Mouse (Mus musculus) natural killer cell, adult 2 months (primary cell): ENCODE results near the gene Tlr5.

Source experiments
- DNase-seq, 2 experiments: peaks; one replicate each; pipeline ENCODE4 v3.0.0; 2022; ENCODE audit warnings: low spot score in 2 of 2

Gene Tlr5

DNA sequence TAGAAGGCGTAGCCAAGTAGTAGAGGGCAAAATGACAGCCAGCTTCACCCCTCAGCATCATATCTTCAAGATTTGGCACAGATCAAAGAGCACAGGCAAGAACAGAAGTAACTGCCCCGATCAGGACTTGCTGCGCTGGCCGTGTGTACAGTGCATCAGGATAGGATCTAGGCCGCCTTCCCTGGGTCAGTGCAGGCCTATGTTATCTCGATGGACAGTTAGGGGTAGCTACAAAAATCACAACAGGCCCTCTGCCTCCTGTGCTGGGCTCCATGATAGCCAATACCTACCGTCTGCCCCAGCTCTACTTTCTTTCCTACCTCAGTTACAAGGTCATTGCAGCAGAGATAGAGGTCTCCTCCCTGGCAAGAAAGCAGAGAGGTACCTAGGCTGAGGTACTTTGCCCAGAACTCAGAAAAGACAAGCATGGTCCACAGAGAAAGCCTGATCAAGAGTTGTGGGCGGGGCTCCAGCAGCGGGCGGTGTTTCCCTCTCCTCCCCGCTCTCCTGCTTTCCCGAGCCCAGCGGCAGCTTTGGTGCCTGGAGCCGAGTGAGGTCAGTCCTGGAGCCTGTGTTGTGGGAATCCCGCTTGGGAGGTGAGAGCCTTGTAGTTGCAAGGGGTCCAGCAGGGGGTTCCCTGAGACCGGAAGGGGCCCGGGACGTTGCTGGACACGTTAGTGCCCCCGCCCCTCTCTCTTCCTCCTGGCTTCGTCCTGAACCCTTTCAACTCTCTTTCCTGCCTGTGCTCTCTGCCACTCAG is at the start of gene Tlr5:
Gene Tlr5 (plus strand): TSS at position 502 of the 760 bp plus-strand sequence.
- peak in 1 of 2 experiments; percentile 5 for DNase-seq

DNA sequence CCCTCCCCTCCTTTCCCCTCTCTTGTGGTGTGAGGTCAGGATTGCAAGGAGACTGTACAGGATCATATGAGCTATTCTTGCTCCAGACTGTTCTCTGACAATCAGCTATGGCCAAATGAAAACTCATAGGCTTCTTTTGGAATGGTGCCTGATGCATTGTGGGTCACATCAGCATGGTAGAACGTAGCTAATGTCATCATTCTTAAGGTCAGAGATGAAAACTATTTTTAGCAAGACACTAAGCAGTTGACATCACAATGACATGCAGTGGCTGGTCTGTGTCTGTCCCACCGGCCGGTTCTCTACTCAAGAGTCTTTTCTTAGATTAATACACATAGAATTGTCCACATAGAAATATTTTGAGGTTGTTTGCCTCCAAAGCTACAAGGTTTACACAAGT is 48.9 kb upstream of the Tlr5 start:
- no peak for DNase-seq

DNA sequence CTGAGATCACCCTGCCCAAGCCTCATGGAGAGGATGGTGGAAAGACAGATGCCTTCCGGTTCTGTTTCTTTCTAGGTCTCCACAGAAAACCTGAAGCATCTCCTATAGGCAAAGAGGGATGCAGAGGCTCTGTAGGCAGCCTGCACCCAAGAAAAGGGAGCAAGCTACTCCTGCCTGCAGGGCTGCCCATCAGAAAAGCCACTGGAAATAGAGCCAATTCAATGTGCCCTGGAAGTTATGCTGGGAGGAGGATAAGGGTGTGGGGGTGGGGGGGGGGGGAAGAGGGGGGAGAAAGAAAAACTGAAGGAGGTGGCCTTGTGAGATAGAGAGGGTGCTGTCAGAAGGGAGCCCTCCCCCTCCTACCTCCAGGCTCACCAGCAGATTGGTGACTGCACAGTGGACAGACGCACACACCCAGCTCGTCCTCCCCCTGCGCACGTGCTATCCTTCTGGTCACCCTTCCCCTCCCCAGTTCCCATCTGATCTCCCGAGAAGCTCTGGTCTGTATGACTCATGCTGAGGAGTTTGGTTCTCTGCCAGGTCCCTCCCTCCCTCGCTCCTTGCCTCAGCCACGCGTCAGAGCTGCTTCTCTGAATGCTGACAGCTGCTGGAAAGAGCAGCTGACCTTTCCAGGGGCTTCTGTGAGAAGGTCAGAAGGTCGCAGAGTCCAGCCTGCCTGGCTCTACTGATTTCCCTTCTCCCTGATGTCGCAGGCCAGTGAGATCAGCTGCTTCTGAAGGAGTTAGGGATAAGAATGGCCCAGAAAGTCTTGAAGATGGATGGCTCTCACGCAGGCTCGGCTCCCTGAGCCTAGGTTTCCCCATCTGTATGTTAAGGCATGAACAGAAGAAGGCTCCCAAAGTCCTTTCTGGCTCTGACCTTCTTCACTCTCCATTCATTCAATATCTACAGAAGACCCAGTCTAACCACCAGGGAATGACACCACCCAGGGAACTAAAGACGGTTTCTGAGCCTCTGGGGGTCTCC is 46.2 kb upstream of the Tlr5 start:
- DNase-seq: peak in 1 of 2 experiments; percentile 4

DNA sequence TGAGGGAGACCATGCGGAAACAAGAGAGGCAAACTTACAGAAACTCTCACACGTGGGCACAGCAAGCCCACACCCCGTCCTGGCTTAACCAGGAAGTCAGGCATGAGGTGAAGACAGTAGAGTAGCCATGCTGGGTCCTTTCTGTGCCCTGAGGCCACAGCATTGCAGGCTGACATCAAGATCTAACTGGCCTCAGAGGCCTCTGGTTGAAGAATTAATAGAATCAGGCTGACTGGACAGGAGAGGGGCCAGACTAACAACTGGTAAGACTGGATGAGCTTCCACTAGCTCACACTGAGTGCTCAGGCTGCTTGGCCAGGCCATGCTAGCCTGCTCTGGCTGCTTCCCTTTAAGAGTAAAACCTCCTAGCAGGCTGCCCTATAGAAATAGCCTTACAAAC is 45.5 kb upstream of the Tlr5 start:
- DNase-seq: no peak

DNA sequence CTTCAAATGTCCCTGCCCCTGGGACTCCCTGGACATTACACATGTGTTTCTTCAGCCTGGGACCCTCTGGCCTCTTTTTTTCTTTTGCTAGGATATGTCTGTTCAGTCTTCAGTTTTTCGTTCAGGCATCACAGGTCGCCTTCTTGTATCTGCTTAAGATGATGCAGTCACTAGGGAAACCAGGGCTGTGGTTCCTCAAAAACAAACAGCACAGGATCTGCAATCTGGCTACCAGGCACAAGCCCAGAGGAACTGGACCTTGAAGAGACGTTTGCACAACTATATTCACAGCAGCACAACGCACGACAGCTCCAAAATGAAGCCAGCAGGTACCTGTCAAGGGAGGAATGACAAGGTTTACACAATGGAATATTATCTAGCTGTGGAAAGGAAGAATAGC is 45.0 kb upstream of the Tlr5 start:
- no peak for DNase-seq

DNA sequence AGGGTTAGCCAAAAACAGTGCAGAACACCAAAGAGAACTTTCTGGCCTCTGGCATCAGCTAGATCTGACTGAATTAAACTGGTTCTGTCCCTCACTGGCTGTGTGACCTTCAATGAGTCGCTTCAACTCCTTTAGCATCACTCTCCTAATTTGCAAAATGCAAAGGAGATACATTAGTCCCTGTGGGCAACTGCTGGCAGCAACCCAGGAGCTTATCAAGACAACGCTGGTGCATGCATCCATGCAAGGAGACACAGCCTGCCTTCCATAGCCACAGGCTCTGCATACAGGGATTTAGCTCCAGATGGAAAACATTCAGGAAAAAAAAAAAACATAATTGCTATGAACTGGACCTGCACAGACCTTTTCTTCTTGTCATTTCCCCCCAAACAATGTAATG is 42.0 kb upstream of the Tlr5 start:
- DNase-seq: no peak

DNA sequence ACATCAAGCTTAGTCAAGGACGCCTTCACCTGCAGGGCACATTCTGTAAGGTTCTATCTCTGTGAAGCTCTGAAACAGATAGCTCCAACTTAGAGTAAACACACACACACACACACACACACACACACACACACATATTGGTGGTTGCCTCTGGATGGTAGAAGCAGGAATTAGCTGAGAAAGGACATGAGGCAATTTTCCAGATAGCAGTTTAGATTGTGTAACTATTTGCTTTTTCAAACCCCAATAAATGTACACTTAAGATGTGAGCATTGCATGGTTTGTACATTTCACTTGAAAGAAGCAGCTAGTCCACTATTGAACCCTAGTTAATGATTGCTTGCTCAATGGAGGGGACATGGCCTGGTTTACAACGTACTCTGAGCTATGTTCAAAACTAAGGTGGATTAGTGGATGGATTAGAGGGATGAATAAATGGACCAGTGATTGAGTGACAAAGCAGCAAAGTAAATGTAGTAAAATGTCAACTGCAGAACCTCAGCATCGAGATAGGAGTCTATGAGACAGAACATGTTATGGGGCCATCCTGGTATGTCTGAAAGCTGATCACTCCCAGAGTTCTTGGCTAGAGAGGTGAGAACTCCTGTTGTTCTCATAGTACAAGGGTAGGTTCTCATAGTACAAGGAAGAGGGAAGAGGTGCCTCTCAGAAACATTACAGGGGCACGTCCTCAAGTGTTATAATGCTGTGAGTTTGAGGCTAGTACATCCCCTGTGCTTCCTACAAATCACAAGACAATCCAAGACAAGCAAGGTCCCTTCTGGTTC is 40.3 kb upstream of the Tlr5 start:
- DNase-seq: no peak

DNA sequence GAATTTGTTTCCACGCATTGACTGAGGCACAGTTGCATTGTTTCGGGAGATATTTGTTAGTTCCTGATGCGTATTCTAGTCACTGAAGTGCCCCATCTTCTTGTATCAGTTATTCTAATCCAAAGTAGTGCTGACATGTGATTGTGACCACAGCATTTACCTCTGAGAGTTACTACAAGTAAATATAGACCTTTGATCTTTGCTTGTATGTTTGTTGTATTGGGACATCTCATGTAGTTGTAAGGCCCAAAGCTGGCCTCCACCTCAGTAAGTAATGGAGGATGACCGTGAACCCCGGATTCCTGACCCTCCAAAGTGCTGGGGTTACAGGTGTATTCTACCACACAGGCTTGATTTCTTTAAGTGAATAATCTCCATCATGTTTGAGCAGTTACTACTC is 38.4 kb upstream of the Tlr5 start:
- DNase-seq: no peak

DNA sequence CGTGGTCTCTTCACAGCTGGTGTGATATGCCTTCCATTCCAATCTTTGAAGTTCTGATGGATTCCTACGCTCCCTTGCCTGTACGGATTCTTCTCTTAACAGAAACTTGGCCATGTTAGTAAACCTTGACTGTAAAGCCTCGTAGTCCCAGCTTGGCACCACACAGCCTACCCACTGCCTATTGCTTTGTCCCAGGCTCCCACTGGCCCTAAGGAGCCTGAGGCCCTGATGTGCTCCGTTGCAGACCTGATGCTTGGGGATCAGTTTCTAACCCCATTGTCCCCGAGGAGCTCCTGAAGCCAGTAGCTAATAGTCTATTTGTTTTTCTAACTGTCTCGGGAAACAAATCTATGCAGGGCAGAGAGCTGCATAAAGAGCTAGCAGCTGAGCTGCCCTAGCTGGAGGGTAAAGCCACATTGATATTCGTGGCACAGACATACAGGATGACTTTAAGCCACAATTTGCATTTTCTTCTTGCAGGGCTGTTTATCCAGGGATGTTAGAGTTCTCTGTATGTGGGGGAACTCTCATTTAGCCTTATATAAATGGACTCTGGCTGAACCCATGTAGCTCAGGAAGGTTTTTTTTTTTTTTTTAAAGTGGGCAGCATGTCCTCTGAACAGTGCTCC is 35.8 kb upstream of the Tlr5 start:
- no peak for DNase-seq

DNA sequence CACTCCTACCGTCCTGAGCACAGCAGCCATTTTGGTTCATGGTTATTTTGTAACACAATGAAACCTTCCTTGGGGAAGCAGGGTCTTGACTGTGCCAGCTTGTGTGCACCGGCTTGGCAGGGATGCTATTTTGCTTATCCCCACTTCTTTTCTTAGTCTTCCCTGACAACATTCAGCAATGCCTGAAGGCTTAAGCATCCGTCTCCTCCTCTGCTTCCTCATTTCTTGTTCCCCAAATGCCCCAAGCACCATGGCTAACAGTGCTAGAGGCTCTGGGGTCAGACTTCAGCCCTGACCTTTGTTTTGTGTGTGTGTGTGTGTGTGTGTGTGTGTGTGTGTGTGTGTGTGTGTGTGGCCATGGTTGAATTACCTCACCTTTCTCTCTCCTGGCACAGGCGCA is 31.8 kb upstream of the Tlr5 start:
- DNase-seq: no peak

DNA sequence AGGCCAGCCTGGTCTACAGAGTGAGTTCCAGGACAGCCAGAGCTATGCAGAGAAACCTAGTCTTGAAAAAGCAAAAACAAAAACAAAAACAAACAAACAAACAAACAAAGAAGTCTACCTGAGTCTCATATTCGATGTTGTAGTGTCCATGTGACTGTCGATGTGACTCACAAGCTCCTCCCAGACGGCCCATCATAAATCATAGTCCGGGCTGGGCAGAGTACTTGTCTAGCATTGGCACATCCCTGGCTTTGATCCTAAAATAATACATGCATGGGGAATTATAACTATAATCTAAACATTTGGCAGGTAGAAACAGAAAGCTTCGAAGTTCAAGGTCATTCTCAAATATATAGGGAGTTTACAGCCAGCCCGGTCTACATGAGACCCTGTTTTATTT is 28.1 kb upstream of the Tlr5 start:
- no peak for DNase-seq

DNA sequence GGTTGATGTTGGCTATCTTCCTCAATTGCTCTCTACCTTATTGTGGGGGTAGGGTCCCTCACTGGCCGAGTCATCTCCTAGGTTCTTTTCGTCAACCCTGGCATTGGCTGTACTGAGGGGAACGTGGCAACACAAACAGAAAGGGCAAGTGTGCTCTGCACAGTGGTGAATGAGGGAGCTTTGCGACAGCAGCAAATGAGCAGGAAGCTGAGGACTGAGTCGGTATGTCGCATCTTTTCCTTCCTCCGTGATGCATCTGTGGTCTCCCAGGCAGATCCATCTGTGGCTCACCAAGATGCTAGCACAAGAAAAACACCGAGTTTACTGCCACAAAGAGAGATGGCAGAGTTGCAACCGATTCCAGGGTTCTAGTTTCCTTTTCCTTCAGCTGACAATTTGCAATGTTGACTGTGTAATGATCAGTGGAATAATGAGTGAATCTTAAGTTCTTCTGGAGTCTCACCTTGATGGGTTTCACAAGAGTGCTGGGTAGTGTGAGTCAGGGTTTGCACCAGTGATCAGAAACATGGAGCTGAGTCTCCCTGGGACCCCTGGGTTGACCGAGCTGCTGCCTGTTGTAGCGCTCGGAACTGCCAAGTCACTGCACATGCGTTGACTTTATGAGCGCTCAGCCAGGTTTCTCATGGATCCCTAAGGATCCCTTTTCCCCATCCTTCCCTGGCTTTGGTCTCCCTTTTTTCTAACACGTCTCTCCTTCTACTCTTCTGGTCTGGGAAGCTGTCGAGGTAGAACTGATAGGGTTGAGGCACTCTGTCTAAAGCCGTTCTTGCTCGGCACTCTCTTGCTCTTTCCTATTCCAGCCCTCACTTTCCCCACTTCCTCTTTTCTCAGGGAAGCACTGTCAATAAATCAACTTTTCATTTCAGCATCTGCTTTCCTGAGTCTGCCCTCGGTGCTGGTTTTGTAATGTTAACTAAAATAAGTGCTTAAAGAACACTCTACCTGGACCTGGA is 26.4 kb upstream of the Tlr5 start:
- no peak for DNase-seq

DNA sequence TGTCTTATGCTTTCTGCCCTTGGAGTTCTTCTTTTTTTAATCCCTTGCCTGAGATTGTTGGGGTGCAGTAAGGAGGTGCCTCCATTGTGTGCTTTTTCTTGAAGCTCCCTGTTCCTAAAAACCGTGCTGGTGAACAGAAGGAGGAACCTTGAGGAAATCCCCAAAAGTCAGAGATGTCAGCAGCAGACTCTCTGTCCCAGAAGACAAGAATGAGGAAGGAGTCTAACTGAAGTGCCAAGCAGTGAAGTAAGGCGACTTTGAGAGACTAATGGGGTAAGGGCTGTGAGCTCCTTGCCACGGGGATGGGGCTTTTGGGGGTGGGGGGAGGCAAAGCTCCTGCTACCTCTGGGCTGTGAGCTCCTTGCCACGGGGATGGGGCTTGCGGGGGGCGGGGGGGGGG is 19.1 kb upstream of the Tlr5 start:
- DNase-seq: no peak

DNA sequence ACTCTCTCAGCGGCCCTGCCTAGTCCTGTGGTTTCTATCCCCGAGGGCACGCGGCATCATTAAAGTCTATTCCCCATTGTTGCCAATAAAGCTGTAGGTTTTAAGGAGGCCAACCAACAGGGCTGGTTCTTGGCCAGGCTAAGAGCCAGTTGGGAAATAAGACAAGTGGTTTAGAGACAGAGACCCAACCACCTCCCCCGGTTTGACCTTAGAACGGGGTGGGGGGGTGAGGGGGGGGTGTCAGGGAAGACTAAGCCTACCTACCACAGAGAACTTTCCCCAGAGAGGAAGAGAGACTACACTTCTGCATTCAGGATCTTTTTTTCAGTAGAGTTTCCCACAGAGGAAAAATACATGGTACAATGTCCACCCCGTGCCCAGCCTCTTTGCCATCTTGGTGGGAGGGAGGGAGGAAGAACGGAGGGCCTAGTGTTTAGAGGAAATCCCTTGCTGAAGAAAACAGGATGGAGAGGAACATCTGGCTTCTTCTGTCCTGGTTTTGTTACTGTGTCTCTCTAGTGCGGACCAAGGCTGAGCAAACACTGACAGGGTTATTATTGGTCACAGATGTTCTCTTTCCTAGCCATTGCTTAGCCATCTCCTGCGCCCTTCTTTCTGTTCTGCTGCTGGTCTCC is 17.0 kb upstream of the Tlr5 start:
- DNase-seq: no peak

DNA sequence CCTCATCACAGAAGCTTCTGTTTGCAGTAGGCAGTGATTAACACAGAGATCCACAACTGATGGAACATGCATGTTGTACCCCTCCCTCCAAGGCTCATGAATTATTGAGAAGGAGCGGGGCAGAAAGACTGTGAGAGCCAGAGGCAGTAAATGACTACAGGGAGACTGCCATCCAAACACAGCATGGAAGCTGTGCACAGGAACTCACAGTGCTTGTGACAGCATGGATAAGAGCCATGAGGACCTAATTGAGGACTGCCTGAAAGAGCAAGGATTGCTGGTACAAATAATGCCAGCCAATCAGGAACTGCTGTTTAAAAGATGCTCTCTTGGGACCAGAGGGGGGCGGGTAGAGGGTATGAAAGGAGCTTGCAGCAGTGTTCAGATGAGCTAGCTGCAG is 12.7 kb upstream of the Tlr5 start:
- DNase-seq: no peak

DNA sequence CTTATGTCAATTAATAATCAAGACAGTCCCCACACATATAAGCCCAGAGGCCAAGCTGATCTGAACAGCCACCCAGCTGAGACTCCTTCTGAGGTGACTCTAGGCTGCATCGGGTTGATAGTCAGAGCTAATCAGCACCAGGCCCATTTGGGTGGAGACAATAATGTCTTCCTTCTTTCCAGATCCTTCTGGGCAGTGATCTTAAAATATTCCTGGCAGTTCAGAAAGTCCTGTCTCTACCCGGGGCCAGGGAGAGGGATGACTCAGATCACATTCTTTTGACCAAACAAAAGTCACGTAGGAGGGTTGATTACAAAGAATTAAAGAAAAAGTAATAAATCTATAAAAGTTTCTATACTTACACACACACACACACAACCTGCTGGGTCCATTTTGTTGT is 10.7 kb upstream of the Tlr5 start:
- no peak for DNase-seq

DNA sequence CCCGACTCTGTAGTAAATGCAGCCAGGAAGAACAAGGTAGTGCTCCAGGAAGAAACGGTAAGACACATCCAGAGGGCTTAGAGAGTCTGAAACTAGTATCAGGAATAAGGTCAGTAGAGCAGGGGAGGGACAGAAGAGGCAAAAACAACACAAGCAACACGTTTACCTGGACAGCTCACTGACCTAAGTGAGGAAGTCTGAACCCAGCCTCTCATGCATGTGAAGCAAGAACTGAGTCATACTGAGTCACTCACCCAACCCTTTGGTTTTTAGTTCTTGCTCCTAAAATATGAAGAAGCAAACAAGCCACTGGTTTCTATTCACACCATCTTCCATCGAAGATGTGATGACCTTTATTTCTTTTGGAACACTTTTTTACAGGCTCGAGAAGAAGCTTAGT is 9.9 kb upstream of the Tlr5 start:
- no peak for DNase-seq

DNA sequence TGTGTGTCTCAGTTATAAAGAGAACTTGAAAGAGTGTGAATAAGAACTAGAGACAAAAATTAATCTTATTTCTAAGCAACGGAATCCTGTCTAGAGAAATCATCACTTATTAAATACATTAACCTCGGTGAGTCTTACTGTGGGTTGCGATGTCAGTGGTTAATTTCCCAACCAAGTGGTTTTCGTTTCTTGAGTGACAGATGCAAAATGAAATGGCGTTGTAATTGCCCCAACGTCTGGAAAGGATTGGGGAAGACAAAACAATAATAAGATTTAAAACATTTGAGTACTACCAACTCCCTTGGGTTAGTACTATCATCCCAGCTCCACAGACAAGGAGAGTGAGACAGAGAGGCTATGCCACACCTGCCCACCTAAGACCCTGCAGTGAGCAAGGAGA is 9.0 kb upstream of the Tlr5 start:
- no peak for DNase-seq

DNA sequence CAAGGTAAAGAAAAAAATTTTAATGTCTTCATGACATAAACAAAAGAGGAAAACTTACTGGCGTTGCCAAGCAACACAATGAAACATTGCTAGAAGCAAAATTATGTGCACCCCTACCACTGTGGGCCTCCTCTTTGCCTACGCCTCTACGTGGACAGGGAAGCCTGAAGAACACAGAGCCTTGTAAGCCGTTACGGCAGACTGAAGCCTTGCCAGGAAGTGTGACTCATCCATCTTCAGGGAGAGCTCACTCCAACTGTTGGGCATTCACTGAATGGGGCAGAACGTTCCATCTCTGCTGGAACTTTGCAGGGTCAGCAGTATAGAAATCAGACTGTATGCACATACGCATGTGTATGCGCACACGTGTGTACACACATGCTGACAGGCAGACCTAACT is 3.3 kb upstream of the Tlr5 start:
- DNase-seq: no peak

DNA sequence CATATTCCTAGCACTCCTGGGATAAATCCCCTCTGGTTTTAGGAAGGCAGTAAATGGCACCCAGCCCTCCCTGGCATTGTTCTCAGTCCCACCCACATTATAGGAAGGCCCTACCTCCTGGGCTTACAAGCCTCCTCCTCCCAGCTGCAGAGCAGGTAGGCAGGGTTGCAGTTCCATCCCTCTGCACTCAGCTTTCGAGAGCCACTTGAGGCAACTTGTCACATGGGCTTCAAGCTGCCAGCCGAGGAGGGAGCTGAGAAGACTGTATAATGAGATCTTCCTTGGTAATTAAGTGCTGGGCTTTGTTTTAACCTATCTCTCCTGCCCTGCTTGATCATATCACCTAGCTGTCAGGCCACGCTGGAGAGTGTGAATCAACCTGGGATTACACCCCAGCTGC is 1.4 kb upstream of the Tlr5 start:
- no peak for DNase-seq
